Mouse (Mus musculus): ENCODE data around the gene Slc37a1.
A peak's percentile ranks its signal among the peaks of the same experiment; 100 is the strongest.

Gene Slc37a1

GRCm38 (mm10) chr17:31317521-31318272 is 31.1 kb downstream of the Slc37a1 start:
- no peak for DNase-seq (ENCODE audit: low spot score in 2 of 2)

GRCm38 (mm10) chr17:31318906-31319767 is 32.5 kb downstream of the Slc37a1 start:
- DNase-seq (ENCODE audit: low spot score in 2 of 2) = no peak

GRCm38 (mm10) chr17:31321425-31321824 is 34.8 kb downstream of the Slc37a1 start:
- peak; percentile 89 to 94 for DNase-seq (ENCODE audit: low spot score in 2 of 2)

- DNase-seq (ENCODE audit: low spot score in 2 of 2) = no peak
Observed at GRCm38 (mm10) chr17:31322446-31322845, 35.9 kb downstream of the Slc37a1 start.

GRCm38 (mm10) chr17:31323379-31323778 is 36.8 kb downstream of the Slc37a1 start:
- no peak for DNase-seq (ENCODE audit: low spot score in 2 of 2)

- no peak for DNase-seq (ENCODE audit: low spot score in 2 of 2)
Observed at GRCm38 (mm10) chr17:31324227-31324626, 37.6 kb downstream of the Slc37a1 start.

GRCm38 (mm10) chr17:31325451-31326219 is 39.0 kb downstream of the Slc37a1 start:
- DNase-seq (ENCODE audit: low spot score in 2 of 2) = peak in 1 of 2 experiments; percentile 66

- no peak for DNase-seq (ENCODE audit: low spot score in 2 of 2)
Observed at GRCm38 (mm10) chr17:31326220-31326852, 39.7 kb downstream of the Slc37a1 start.

- DNase-seq (ENCODE audit: low spot score in 2 of 2) = no peak
Observed at GRCm38 (mm10) chr17:31328466-31328865, 41.9 kb downstream of the Slc37a1 start.

- DNase-seq (ENCODE audit: low spot score in 2 of 2) = peak; percentile 77 to 83
Observed at GRCm38 (mm10) chr17:31330622-31331021, 44.0 kb downstream of the Slc37a1 start.

GRCm38 (mm10) chr17:31331273-31331672 is 44.7 kb downstream of the Slc37a1 start:
- DNase-seq (ENCODE audit: low spot score in 2 of 2) = no peak

GRCm38 (mm10) chr17:31331920-31332319 is 45.3 kb downstream of the Slc37a1 start:
- no peak for DNase-seq (ENCODE audit: low spot score in 2 of 2)

- no peak for DNase-seq (ENCODE audit: low spot score in 2 of 2)
Observed at GRCm38 (mm10) chr17:31332333-31332732, 45.7 kb downstream of the Slc37a1 start.

- DNase-seq (ENCODE audit: low spot score in 2 of 2) = no peak
Observed at GRCm38 (mm10) chr17:31334509-31335260, 48.1 kb downstream of the Slc37a1 start.

- DNase-seq (ENCODE audit: low spot score in 2 of 2) = no peak
Observed at GRCm38 (mm10) chr17:31335344-31336080, 48.9 kb downstream of the Slc37a1 start.

GRCm38 (mm10) chr17:31339769-31340168 is 53.2 kb downstream of the Slc37a1 start:
- no peak for DNase-seq (ENCODE audit: low spot score in 2 of 2)

GRCm38 (mm10) chr17:31342191-31342590 is 55.6 kb downstream of the Slc37a1 start:
- peak; percentile 74 to 84 for DNase-seq (ENCODE audit: low spot score in 2 of 2)

GRCm38 (mm10) chr17:31344172-31344801 is 57.7 kb downstream of the Slc37a1 start:
- DNase-seq (ENCODE audit: low spot score in 2 of 2) = peak in 1 of 2 experiments; percentile 80

GRCm38 (mm10) chr17:31344816-31345215 is 58.2 kb downstream of the Slc37a1 start:
- no peak for DNase-seq (ENCODE audit: low spot score in 2 of 2)

- DNase-seq (ENCODE audit: low spot score in 2 of 2) = no peak
Observed at GRCm38 (mm10) chr17:31348129-31348528, 61.5 kb downstream of the Slc37a1 start.

All from right cerebral cortex, postnatal 10 days (tissue).